Mouse (Mus musculus): Measurements from ENCODE around the gene Iffo1.

The Iffo1 gene

DNA sequence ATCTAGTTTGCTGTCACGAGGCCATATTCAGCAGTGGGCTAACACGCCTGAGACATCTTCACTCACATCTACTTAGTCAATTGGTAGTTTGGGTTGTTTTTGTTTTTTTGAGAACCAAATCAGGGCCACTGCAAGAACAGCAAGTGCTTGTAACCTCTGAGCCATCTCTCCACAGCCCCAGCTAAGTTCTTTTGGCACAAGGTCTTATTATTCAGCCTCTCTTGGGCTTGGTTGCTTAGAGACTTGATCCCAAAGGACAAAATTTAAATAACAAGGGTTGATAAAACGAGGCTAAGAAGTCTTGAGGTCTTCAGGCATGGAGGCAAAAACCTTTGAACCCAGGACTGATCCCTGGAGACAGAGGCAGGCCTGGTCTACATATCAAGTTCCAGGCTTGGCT is 51.3 kb downstream of the Iffo1 start:
- DNase-seq, result no peak

DNA sequence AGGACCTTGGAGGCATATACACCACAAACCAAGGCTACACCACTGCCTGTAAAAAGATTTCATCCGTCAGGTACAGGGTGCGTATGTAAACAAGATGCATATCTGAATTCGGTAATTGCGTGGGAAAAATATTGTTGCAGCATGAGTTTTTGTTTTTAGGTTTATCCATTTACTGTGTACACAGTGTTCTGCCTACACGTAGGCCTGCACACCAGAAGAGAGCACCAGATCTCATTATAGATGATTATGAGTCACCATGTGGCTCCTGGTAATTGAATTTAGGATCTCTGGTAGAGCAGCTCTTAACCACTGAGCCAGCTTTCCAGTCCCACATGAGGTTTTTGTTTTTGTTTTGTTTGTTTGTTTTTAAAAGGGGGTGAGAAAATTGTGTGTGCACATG is 52.1 kb downstream of the Iffo1 start:
- DNase-seq, result no peak

DNA sequence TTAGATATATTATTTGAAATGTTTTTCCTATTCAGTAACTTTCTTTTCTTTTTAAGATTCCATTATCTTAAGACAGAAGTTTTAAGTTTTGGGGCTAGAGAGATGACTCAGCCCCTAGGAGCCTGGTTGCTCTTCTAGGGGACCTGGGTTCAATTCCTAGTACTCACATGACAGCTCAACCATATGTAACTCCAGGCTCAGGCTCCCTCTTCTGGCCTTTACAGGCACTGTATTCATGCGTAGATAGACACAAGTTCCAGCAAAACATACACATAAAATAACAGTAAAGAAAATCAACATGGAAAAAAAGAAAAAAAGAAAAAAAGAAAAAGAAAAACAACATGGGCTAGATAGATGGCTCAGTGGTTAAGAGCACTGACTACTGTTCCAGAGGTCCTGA is 65.4 kb downstream of the Iffo1 start:
- DNase-seq, result no peak
